In the genomic region with DNA sequence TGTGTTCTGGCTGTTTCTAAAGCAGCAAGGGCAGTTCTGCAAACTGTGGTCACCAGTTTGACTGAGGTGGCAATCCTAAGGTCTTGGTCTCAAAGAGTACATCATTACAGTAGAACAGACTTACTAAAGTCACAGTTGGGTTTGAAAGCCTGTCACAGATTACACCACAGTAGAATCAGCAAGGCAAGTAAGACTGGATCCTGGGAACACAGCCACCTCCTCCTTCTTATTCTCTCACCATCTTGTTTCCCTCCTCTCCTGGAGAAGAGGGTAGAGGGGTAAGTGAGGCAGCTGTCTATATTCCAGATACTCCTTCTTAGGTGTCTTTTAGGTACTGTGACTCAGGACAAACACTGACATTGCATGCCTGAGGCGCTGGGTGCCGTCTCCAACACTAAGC, we compare ENCODE assay signal across 22 mouse cellular contexts. TPM values are rescaled to one million over a fixed set of nuclear protein-coding genes. Genes with fewer than 3 reads are reported as not detected.
DNase-seq lines count a peak whose midpoint lies in the region; ATAC-seq lines count a peak whose summit lies in the region.
"Had no signal": no experiment of that assay in that cellular context is flagged by ENCODE, and none has a peak within 500 bp of the region (broad histone marks: within the 10 kb centered on the region; RNA-seq: fewer than 3 reads in every experiment).

No protein-coding gene starts in this region.

- ATAC-seq in frontal cortex, adult (ENCODE audit: low TSS enrichment), result peak; percentile 90
- ATAC-seq: activated CD4-positive, CD25-positive, alpha-beta regulatory T cell, adult 4 months; CD4-positive, CD25-positive, alpha-beta regulatory T cell, adult 4 months; Patski had no signal

- no peak for DNase-seq in frontal cortex, postnatal 10 days (ENCODE audit: low spot score in 2 of 2)
- DNase-seq in heart, adult 11 months, result peak; percentile 36
- no peak for DNase-seq in heart, postnatal 14 days
- DNase-seq in brain, adult 2 months (ENCODE audit: low read depth, low spot score), result peak; percentile 59
- no peak for DNase-seq in thymus, postnatal 4 days
- DNase-seq: adrenal gland, adult 2 months; adrenal gland, adult 8-10 months; adrenal gland, postnatal 10 days; adrenal gland, postnatal 14 days; adrenal gland, postnatal 25 days; adrenal gland, postnatal 36 days; B cell, adult 2 months; cerebellum, adult 11 months; cerebellum, adult 11-12 months; cerebellum, adult 18-20 months; cerebellum, adult 2 months had no signal

- intact Hi-C loops in heart, postnatal 14 days (cut with DNase I), result no loop called here

RNA-seq across cellular contexts. Expression of gene Mark1, which starts 14.6 kb away (rescaled TPM):
- total RNA-seq in heart, postnatal 14 days (2021), result 1 to 10 TPM; 6.6 to 7.0 TPM
- total RNA-seq: CH12.LX, MEL had no signal

Comparison
In these comparisons a context has a peak if more than half of its experiments do, and no peak if none do; other contexts are left out.
1. DNase-seq: peak in heart, adult 11 months (single experiment) and brain, adult 2 months (single experiment); none in frontal cortex, postnatal 10 days (0 of 2), heart, postnatal 14 days (0 of 2) and thymus, postnatal 4 days (single experiment).